Comparison of ENCODE assay signal across 15 mouse cellular contexts in the genomic region with DNA sequence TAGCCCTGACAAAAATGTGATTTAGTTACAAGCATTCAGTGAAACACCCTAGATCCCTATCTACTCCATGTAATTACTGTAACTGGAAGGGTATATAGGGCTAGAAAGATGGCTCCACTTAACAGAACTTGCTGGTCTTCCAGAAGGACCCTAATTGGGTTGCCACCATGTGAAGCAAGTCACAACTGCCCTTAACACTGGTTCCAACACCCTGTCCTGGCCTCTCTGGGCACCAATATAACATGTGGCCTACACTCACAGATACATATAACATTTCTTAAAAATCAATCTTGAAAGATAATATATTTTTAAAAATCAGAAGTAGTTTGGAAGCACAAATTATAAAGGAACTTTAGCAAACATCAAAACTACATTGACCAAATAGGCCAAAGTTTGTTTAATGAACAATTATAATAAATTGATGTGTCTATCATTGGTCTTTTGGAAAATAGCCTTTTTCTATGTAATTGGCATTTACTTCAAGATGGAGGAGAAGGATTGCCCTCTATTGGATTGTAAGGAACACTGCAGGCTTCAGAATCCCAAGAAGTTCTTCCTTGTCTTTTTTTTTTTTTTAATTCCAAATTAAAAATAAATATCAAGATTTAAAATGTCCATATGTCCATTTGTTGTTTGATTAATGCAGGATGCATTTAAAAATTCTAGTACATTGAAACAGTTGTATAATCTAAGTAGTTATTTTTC.
DNase-seq lines count a peak whose midpoint lies in the region; ATAC-seq and TF ChIP-seq lines count a peak whose summit lies in the region.
"Had no signal": no experiment of that assay in that cellular context is flagged by ENCODE, and none has a peak within 500 bp of the region (broad histone marks: within the 10 kb centered on the region; RNA-seq: fewer than 3 reads in every experiment).

No protein-coding gene starts in this region.

- no peak overlapping the region for H3K4me2 ChIP-seq in forebrain, embryonic 15.5 days (replicated peaks)
- no peak overlapping the region for H3K4me2 ChIP-seq in kidney, postnatal 0 days (ENCODE audit: low read length)
- no peak overlapping the region for H3K4me2 ChIP-seq in kidney, embryonic 14.5 days (replicated peaks; ENCODE audit: low read depth, low read length)
- H3K4me2 ChIP-seq: limb, embryonic 15.5 days had no signal

- no peak for DNase-seq in forebrain, embryonic 10.5 days (ENCODE audit: extremely low spot score, low spot score)
- peak; percentile 80 for DNase-seq in kidney, postnatal 0 days (ENCODE audit: low spot score)
- peak; percentile 51 for DNase-seq in retina, embryonic 14.5 days (ENCODE audit: low spot score)
- DNase-seq in retina, postnatal 1 day = no peak
- no peak for DNase-seq in frontal cortex, postnatal 14 days (ENCODE audit: low spot score in 2 of 2)
- no peak for DNase-seq in right cerebral cortex, postnatal 4 days
- DNase-seq: adrenal gland, postnatal 25 days; cerebellum, adult 18-20 months; heart, postnatal 14 days; kidney, postnatal 4 days; lung, postnatal 36 days; thymus, postnatal 25 days had no signal

- no peaks in the 10 kb centered on the region for H3K4me1 ChIP-seq in forebrain, embryonic 15.5 days
- H3K4me1 ChIP-seq in forebrain, embryonic 10.5 days = no peaks in the 10 kb centered on the region
- H3K4me1 ChIP-seq in kidney, postnatal 0 days (replicated peaks; ENCODE audit: insufficient read depth, low read length) = no peaks in the 10 kb centered on the region
- H3K4me1 ChIP-seq in kidney, embryonic 14.5 days (ENCODE audit: control insufficient read depth, insufficient read depth, low read length) = no peaks in the 10 kb centered on the region
- H3K4me1 ChIP-seq: limb, embryonic 15.5 days had no signal

- no peaks in the 10 kb centered on the region for H3K9me3 ChIP-seq in forebrain, embryonic 15.5 days
- no peaks in the 10 kb centered on the region for H3K9me3 ChIP-seq in forebrain, embryonic 10.5 days
- H3K9me3 ChIP-seq in kidney, postnatal 0 days (replicated peaks; ENCODE audit: low read length) = no peaks in the 10 kb centered on the region
- H3K9me3 ChIP-seq in kidney, embryonic 14.5 days (ENCODE audit: control insufficient read depth, low read length) = no peaks in the 10 kb centered on the region
- H3K9me3 ChIP-seq: limb, embryonic 15.5 days had no signal

- H3K4me3 ChIP-seq in forebrain, embryonic 15.5 days = no peak overlapping the region
- no peak overlapping the region for H3K4me3 ChIP-seq in forebrain, embryonic 10.5 days
- no peak overlapping the region for H3K4me3 ChIP-seq in kidney, postnatal 0 days (replicated peaks; ENCODE audit: low read depth, low read length)
- no peak overlapping the region for H3K4me3 ChIP-seq in kidney, embryonic 14.5 days (ENCODE audit: low read length)
- H3K4me3 ChIP-seq: limb, embryonic 15.5 days had no signal

- no peak overlapping the region for H3K9ac ChIP-seq in forebrain, embryonic 15.5 days (replicated peaks)
- H3K9ac ChIP-seq in kidney, postnatal 0 days (ENCODE audit: low read depth, low read length) = no peak overlapping the region
- H3K9ac ChIP-seq in kidney, embryonic 14.5 days (ENCODE audit: low read depth, low read length) = no peak overlapping the region
- H3K9ac ChIP-seq: limb, embryonic 15.5 days had no signal

- ATAC-seq in forebrain, embryonic 15.5 days (replicated peaks) = peak; percentile 52; the same call in 1 of the 2 replicates
- no peak for ATAC-seq in kidney, postnatal 0 days (replicated peaks; ENCODE audit: low FRiP score, low read depth)
- ATAC-seq in kidney, embryonic 14.5 days (ENCODE audit: low FRiP score, low TSS enrichment) = no peak

- no peak overlapping the region for H3K27ac ChIP-seq in forebrain, embryonic 15.5 days (replicated peaks)
- H3K27ac ChIP-seq in forebrain, embryonic 10.5 days = no peak overlapping the region
- H3K27ac ChIP-seq in kidney, postnatal 0 days = no peak overlapping the region
- no peak overlapping the region for H3K27ac ChIP-seq in kidney, embryonic 14.5 days (ENCODE audit: low read depth, low read length)
- H3K27ac ChIP-seq: limb, embryonic 15.5 days had no signal

- no peaks in the 10 kb centered on the region for H3K27me3 ChIP-seq in forebrain, embryonic 15.5 days
- H3K27me3 ChIP-seq in forebrain, embryonic 10.5 days (ENCODE audit: poor library complexity, severe bottlenecking) = no peaks in the 10 kb centered on the region
- no peaks in the 10 kb centered on the region for H3K27me3 ChIP-seq in kidney, postnatal 0 days (ENCODE audit: insufficient read depth, low read length)
- H3K27me3 ChIP-seq in kidney, embryonic 14.5 days (ENCODE audit: control insufficient read depth, insufficient read depth, low read length) = no peaks in the 10 kb centered on the region
- H3K27me3 ChIP-seq: limb, embryonic 15.5 days had no signal

- peak; percentile 72 for TF ChIP-seq CTCF in kidney, postnatal 0 days (IDR thresholded peaks at IDR 0.05; ENCODE audit: low read depth)

- peaks cover 14% of the 10 kb centered on the region for H3K36me3 ChIP-seq in forebrain, embryonic 15.5 days
- no peaks in the 10 kb centered on the region; the same call in 1 of the 2 replicates for H3K36me3 ChIP-seq in forebrain, embryonic 10.5 days (replicated peaks)
- no peaks in the 10 kb centered on the region for H3K36me3 ChIP-seq in kidney, postnatal 0 days (ENCODE audit: insufficient read depth, low read length)
- no peaks in the 10 kb centered on the region for H3K36me3 ChIP-seq in kidney, embryonic 14.5 days (ENCODE audit: control insufficient read depth, insufficient read depth, low read length)
- H3K36me3 ChIP-seq: limb, embryonic 15.5 days had no signal

Comparison
In these comparisons a context has a peak if more than half of its experiments do, and no peak if none do; other contexts are left out.
1. DNase-seq: peak in kidney, postnatal 0 days (single experiment) and retina, embryonic 14.5 days (single experiment); none in forebrain, embryonic 10.5 days (single experiment), retina, postnatal 1 day (single experiment), frontal cortex, postnatal 14 days (0 of 2) and right cerebral cortex, postnatal 4 days (single experiment).